10 mouse cellular contexts compared by ENCODE assay signal in genomic region chr16:76433076-76433825, GRCm38 (mm10). TPM values are rescaled to one million over a fixed set of nuclear protein-coding genes. Genes with fewer than 3 reads are reported as not detected.
DNase-seq lines count a peak whose midpoint lies in the region; ATAC-seq and TF ChIP-seq lines count a peak whose summit lies in the region.
"Had no signal": no experiment of that assay in that cellular context is flagged by ENCODE, and none has a peak within 500 bp of the region (broad histone marks: within the 10 kb centered on the region; RNA-seq: fewer than 3 reads in every experiment).

No protein-coding gene starts in this region.

- TF ChIP-seq CTCF in testis, adult 2 months (IDR thresholded peaks at IDR 0.05; ENCODE audit: control insufficient read depth, insufficient read depth, insufficient replicate concordance, low read depth, low read length) = no peak

- no peaks in the 10 kb centered on the region for H3K36me3 ChIP-seq in testis, adult 2 months (ENCODE audit: control insufficient read depth, insufficient read depth, low read length)
- H3K36me3 ChIP-seq: neural tube, embryonic 13.5 days had no signal

- TF ChIP-seq POLR2A in testis, adult 2 months (IDR thresholded peaks at IDR 0.05; ENCODE audit: control insufficient read depth, low read depth, low read length) = no peak

- no peaks in the 10 kb centered on the region for H3K27me3 ChIP-seq in testis, adult 2 months (ENCODE audit: control insufficient read depth, insufficient read depth, low read length)
- H3K27me3 ChIP-seq: neural tube, embryonic 13.5 days had no signal

- H3K27ac ChIP-seq in testis, adult 2 months (ENCODE audit: control insufficient read depth, insufficient read depth, low read depth, low read length) = no peak overlapping the region; the same call in 1 of the 2 replicates
- H3K27ac ChIP-seq: hindbrain, embryonic 14.5 days; neural tube, embryonic 13.5 days had no signal

- ATAC-seq in cerebellum, adult (ENCODE audit: insufficient number of reproducible peaks, low FRiP score, low TSS enrichment) = no peak
- ATAC-seq in megakaryocyte progenitor cell, adult 5-6 weeks (replicated peaks; ENCODE audit: poor library complexity) = no peak

- DNase-seq in cerebellum, adult 11 months = peak; percentile 5
- DNase-seq in testis, postnatal 10 days (ENCODE audit: low spot score) = no peak
- peak; percentile 34 to 62 for DNase-seq in layer of hippocampus, postnatal 10 days (ENCODE audit: low spot score in 2 of 2)
- no peak for DNase-seq in spleen, postnatal 10 days (ENCODE audit: low spot score in 2 of 2)
- DNase-seq in spleen, postnatal 36 days (ENCODE audit: low spot score in 2 of 2) = no peak

- no peaks in the 10 kb centered on the region for H3K4me1 ChIP-seq in testis, adult 2 months (ENCODE audit: control insufficient read depth, insufficient read depth, low read length)
- H3K4me1 ChIP-seq: neural tube, embryonic 13.5 days had no signal

- H3K4me3 ChIP-seq in testis, adult 2 months (ENCODE audit: control insufficient read depth, low read depth, low read length) = peak overlapping the region; percentile 57
- H3K4me3 ChIP-seq: neural tube, embryonic 13.5 days had no signal

RNA-seq across cellular contexts. Expression of gene Nrip1, which starts 59.6 kb away (rescaled TPM):
- polyA plus RNA-seq in testis, adult 2 months (2012; rRNA removed) = 1.8 and 1.9 TPM in 2 replicates
- 10 to 100 TPM; 53.2 to 59.2 TPM for total RNA-seq in layer of hippocampus, postnatal 10 days (2021)
- total RNA-seq in megakaryocyte progenitor cell, adult 5-6 weeks (2015) = 18.5 and 24.2 TPM in 2 replicates
- total RNA-seq in megakaryocyte progenitor cell, adult 5-6 weeks (2017) = 11.0 and 14.3 TPM in 2 replicates

Comparison
In these comparisons a context has a peak if more than half of its experiments do, and no peak if none do; other contexts are left out.
1. DNase-seq: peak in cerebellum, adult 11 months (single experiment) and layer of hippocampus, postnatal 10 days (2 of 2); none in testis, postnatal 10 days (single experiment), spleen, postnatal 10 days (0 of 2) and spleen, postnatal 36 days (0 of 2).